Mouse (Mus musculus): Measurements from ENCODE around the gene Dnmt3a. TPM values are rescaled to one million over a fixed set of nuclear protein-coding genes. Genes with fewer than 3 reads are reported as not detected.

Dnmt3a gene
- polyA plus RNA-seq, 1 experiment from 2014 or later = 56.5 TPM

DNA sequence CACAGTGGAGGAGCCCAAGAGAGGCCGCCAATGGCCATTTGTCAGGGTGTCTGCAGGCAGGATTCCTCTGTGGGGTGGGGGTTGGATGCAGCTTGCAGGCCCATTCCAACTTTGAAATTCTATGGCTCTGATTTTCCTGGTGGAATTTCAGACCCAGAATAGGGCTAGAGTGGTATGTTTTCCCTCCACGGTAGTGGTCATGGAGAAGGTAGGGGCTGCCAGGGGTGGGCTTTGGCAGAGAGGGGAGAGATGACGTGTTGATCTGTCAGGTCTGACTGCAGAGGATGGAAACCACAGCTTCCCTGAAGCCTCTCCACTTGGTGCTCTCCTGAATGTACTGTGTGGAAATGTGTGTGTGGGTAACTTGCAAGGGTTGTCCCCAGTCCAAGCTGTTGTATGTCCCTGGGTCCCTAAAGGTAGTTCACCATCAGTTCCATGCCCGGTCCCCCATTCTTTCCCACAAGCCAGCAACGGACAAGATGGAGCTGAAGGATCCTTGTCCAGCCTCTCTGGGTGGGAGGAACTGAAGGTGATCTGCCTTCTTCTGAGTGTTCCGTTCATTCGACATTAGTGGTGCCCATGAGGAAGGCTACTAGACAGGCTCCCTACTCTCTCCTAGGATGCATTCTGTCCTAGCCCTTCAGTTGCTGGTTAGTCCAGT, 3.8 kb downstream of the Dnmt3a start:
- Histone ChIP-seq H3K27ac (ENCODE audit: low read depth, low read length) (no peak overlapping the region), H3K4me2 (no peak overlapping the region)

DNA sequence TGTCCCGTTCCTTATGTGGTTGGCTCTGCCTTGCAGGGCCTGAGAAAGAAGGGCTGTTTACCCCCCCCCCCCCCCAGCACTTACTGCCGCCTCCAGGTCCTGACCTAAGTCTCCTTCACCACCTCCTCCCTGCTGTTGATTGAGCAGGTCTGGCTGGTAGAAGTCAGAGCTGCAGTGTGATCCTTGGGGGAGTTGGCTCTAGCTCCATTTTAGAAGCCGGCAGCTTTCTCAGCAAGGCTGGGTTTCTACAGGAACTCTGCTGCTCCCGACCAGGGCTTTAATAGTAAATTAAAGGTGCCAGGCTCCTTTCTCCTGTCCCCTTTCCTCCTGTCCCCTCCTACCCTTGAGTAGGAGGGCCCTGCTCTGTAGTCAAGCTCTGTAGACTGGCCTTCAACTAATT, 4.6 kb downstream of the Dnmt3a start:
- H3K4me1 ChIP-seq (ENCODE audit: control insufficient read depth, insufficient read depth, low read length) = peaks cover 17% of the 10 kb centered on the region
- no peak overlapping the region for H3K4me2 ChIP-seq
- H3K9ac ChIP-seq (ENCODE audit: low read length) = no peak overlapping the region
- no peak overlapping the region for H3K4me3 ChIP-seq (ENCODE audit: low read depth, low read length)
- ATAC-seq (ENCODE audit: low FRiP score) (no peak), DNase-seq (ENCODE audit: low spot score, missing footprints) (no peak)
- H3K27ac ChIP-seq (ENCODE audit: low read depth, low read length) = no peak overlapping the region
- no peaks in the 10 kb centered on the region for H3K9me3 ChIP-seq (ENCODE audit: control insufficient read depth, low read length)
- H3K36me3 ChIP-seq (ENCODE audit: control insufficient read depth, insufficient read depth, low read length) = no peaks in the 10 kb centered on the region
- no peaks in the 10 kb centered on the region for H3K27me3 ChIP-seq (ENCODE audit: control insufficient read depth, insufficient read depth, low read length)
- 49% methylated on average over 3 of the region's 4 CpGs for WGBS

More for the DNA sequence above, 3.8 kb downstream of the Dnmt3a start:
- H3K9ac ChIP-seq (ENCODE audit: low read length) = no peak overlapping the region
- H3K4me3 ChIP-seq (ENCODE audit: low read depth, low read length) = no peak overlapping the region
- H3K27me3 ChIP-seq (ENCODE audit: control insufficient read depth, insufficient read depth, low read length) = no peaks in the 10 kb centered on the region
- WGBS = 80% methylated on average over 7 of the region's 7 CpGs
- H3K9me3 ChIP-seq (ENCODE audit: control insufficient read depth, low read length) = no peaks in the 10 kb centered on the region
- no peaks in the 10 kb centered on the region for H3K36me3 ChIP-seq (ENCODE audit: control insufficient read depth, insufficient read depth, low read length)
- H3K4me1 ChIP-seq (ENCODE audit: control insufficient read depth, insufficient read depth, low read length) = peaks cover 17% of the 10 kb centered on the region
- ATAC-seq (ENCODE audit: low FRiP score) (no peak), DNase-seq (ENCODE audit: low spot score, missing footprints) (no peak)

DNA sequence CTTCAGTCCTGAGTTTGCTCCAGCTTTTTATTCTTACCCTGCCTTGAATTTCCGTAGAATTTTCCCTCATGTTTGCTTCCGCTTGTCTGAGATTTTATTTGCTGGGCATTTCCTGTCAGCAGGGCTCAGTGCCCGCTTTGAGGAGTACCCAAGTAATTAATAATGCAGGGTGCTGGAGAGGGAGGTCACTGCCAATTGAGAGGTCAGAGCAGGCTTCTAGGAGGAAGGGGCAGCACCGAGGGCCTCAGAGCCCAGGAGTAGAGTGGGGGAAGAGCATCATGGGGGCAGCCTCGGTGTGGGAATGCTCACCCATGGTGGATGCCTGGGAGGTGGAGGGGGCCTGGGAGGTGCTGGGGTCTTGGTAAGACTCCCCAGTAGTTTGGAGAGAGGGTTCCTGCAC, 5.8 kb downstream of the Dnmt3a start:
- H3K27me3 ChIP-seq (ENCODE audit: control insufficient read depth, insufficient read depth, low read length) = no peaks in the 10 kb centered on the region
- no peak overlapping the region for H3K27ac ChIP-seq (ENCODE audit: low read depth, low read length)
- H3K9me3 ChIP-seq (ENCODE audit: control insufficient read depth, low read length) = no peaks in the 10 kb centered on the region
- no peaks in the 10 kb centered on the region for H3K36me3 ChIP-seq (ENCODE audit: control insufficient read depth, insufficient read depth, low read length)
- no peak overlapping the region for H3K4me2 ChIP-seq
- 46% methylated on average over 5 of the region's 5 CpGs for WGBS
- no peak overlapping the region for H3K9ac ChIP-seq (ENCODE audit: low read length)
- DNase-seq (ENCODE audit: low spot score, missing footprints) (peak; percentile 85), ATAC-seq (ENCODE audit: low FRiP score) (no peak)
- H3K4me1 ChIP-seq (ENCODE audit: control insufficient read depth, insufficient read depth, low read length) = peaks cover 14% of the 10 kb centered on the region
- H3K4me3 ChIP-seq (ENCODE audit: low read depth, low read length) = no peak overlapping the region

DNA sequence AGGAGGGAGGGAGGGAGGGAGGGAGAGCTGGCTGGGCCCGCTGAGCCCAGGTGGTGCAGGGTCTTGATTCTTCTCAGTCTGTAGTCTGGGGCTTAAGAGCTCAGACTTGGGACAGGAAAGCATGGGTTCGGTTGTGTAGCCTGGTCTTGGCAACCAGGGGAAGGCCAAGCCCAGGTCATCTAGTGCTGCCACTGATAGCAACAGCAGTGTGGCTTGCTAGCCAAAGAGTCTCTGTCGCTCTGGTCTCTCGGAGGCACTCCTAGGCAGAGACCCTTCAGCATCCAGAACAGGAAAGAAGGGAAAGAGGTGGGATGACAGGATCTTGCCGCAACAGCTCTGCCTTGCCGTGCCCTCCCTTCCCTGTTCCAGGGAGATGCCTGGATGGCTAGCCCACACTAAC, 6.4 kb downstream of the Dnmt3a start:
- Histone ChIP-seq H3K36me3 (ENCODE audit: control insufficient read depth, insufficient read depth, low read length) (no peaks in the 10 kb centered on the region), H3K9me3 (ENCODE audit: control insufficient read depth, low read length) (no peaks in the 10 kb centered on the region), H3K4me3 (ENCODE audit: low read depth, low read length) (no peak overlapping the region), H3K27ac (ENCODE audit: low read depth, low read length) (no peak overlapping the region), H3K4me2 (no peak overlapping the region), H3K9ac (ENCODE audit: low read length) (no peak overlapping the region), H3K4me1 (ENCODE audit: control insufficient read depth, insufficient read depth, low read length) (peaks cover 14% of the 10 kb centered on the region), H3K27me3 (ENCODE audit: control insufficient read depth, insufficient read depth, low read length) (no peaks in the 10 kb centered on the region)
- ATAC-seq (ENCODE audit: low FRiP score) (no peak), DNase-seq (ENCODE audit: low spot score, missing footprints) (no peak)
- 52% methylated on average over 6 of the region's 6 CpGs for WGBS

DNA sequence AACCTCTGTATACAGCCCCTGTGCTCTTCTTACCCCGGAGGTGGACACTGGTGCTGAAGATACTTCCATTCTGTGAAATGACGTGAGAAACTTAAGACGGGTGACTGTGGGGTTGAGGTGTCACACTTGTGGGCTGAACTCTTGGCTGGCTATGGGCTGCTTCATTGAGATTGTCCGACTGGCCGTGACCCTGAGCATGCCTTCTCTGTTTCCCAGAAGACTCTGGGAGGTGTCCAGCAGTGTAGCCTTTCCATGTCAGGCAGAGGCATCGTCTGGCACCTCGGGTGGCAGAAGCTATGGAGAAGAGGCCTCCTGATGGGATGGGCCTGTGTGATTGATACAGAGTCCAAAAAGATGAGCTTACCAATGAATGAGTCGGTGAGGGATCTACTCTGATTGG, 7.3 kb downstream of the Dnmt3a start:
- Histone ChIP-seq H3K9ac (ENCODE audit: low read length) (no peak overlapping the region), H3K4me3 (ENCODE audit: low read depth, low read length) (no peak overlapping the region), H3K4me2 (no peak overlapping the region), H3K36me3 (ENCODE audit: control insufficient read depth, insufficient read depth, low read length) (no peaks in the 10 kb centered on the region), H3K27ac (ENCODE audit: low read depth, low read length) (no peak overlapping the region), H3K4me1 (ENCODE audit: control insufficient read depth, insufficient read depth, low read length) (peaks cover 9% of the 10 kb centered on the region), H3K27me3 (ENCODE audit: control insufficient read depth, insufficient read depth, low read length) (no peaks in the 10 kb centered on the region), H3K9me3 (ENCODE audit: control insufficient read depth, low read length) (no peaks in the 10 kb centered on the region)
- ATAC-seq (ENCODE audit: low FRiP score) (no peak), DNase-seq (ENCODE audit: low spot score, missing footprints) (no peak)
- whole genome bisulfite sequencing = 84% methylated on average over 8 of the region's 8 CpGs

DNA sequence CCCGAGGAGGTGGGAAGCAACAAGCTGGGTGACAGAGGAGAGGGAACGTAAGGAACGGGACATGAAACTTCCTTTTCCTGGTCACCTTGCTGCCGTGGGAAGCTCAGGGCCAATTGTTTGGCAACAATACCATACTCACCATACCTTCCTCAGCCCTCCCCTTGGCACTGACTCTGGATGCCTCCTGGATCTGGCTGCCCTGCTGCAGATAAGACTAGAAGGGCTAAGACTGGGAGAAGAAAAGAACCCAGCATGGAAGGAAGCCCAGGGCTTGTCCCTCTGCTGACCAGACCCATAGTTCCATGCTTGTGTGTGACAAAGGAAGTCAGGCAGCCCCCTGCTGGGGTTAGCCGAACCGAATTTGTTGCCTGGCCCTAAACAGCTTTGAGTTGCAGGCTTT, 9.6 kb downstream of the Dnmt3a start:
- Histone ChIP-seq H3K4me2 (no peak overlapping the region), H3K36me3 (ENCODE audit: control insufficient read depth, insufficient read depth, low read length) (no peaks in the 10 kb centered on the region), H3K27me3 (ENCODE audit: control insufficient read depth, insufficient read depth, low read length) (no peaks in the 10 kb centered on the region), H3K4me3 (ENCODE audit: low read depth, low read length) (no peak overlapping the region), H3K9ac (ENCODE audit: low read length) (no peak overlapping the region), H3K4me1 (ENCODE audit: control insufficient read depth, insufficient read depth, low read length) (peaks cover 5% of the 10 kb centered on the region), H3K9me3 (ENCODE audit: control insufficient read depth, low read length) (no peaks in the 10 kb centered on the region), H3K27ac (ENCODE audit: low read depth, low read length) (no peak overlapping the region)
- no peak for DNase-seq (ENCODE audit: low spot score, missing footprints)
- WGBS = 40% methylated on average over 6 of the region's 6 CpGs
- ATAC-seq (ENCODE audit: low FRiP score) = no peak

DNA sequence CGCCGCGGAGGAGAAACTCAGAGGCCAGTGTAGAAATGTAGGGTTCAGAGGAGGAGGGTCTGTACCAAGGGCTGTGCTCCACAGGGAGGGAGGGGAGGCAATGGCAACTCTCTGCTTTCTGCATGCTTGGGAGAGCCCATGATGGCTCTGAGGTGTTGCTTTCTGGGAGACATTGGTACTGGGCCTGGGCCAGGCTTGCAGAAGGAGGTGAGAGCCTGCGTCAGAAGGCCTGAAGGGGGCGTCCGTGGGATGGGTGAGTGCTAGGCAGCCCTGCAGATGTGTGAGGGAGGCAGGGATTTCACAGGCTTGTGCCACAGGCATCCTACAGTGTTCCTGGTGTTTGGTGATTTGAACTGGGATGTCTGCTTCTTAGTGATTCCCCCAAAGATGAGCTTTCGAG, 11.2 kb downstream of the Dnmt3a start:
- 46% methylated on average over 7 of the region's 7 CpGs for WGBS
- Histone ChIP-seq H3K9me3 (ENCODE audit: control insufficient read depth, low read length) (no peaks in the 10 kb centered on the region), H3K4me2 (no peak overlapping the region), H3K36me3 (ENCODE audit: control insufficient read depth, insufficient read depth, low read length) (no peaks in the 10 kb centered on the region), H3K27ac (ENCODE audit: low read depth, low read length) (no peak overlapping the region), H3K4me3 (ENCODE audit: low read depth, low read length) (no peak overlapping the region), H3K27me3 (ENCODE audit: control insufficient read depth, insufficient read depth, low read length) (no peaks in the 10 kb centered on the region), H3K4me1 (ENCODE audit: control insufficient read depth, insufficient read depth, low read length) (peaks cover 5% of the 10 kb centered on the region), H3K9ac (ENCODE audit: low read length) (no peak overlapping the region)
- no peak for DNase-seq (ENCODE audit: low spot score, missing footprints)
- ATAC-seq (ENCODE audit: low FRiP score) = no peak

DNA sequence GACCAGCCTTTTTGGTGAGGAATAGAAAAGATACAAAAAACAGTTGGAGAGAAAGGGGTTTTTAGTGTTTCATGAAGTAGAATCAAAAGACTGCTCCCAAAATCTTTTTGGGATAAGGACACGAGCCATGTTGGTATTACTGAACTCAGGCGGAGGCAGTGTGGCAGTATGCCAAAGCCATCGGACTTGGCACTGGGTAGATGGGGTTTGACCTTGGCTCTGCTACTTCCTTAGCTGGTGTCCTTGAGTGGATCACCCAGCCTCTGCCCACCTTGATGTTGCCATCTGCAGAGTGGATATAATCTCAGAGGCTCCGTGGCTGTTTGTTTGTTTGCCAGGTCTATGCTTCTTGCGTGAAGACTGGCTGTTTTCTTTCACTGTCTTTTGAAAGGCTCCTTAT, 11.8 kb downstream of the Dnmt3a start:
- Histone ChIP-seq H3K27ac (ENCODE audit: low read depth, low read length) (no peak overlapping the region), H3K4me1 (ENCODE audit: control insufficient read depth, insufficient read depth, low read length) (peaks cover 3% of the 10 kb centered on the region), H3K36me3 (ENCODE audit: control insufficient read depth, insufficient read depth, low read length) (no peaks in the 10 kb centered on the region), H3K27me3 (ENCODE audit: control insufficient read depth, insufficient read depth, low read length) (no peaks in the 10 kb centered on the region), H3K4me2 (no peak overlapping the region), H3K9me3 (ENCODE audit: control insufficient read depth, low read length) (no peaks in the 10 kb centered on the region), H3K4me3 (ENCODE audit: low read depth, low read length) (no peak overlapping the region), H3K9ac (ENCODE audit: low read length) (no peak overlapping the region)
- WGBS = 92% methylated on average over 5 of the region's 5 CpGs
- ATAC-seq (ENCODE audit: low FRiP score) = no peak
- no peak for DNase-seq (ENCODE audit: low spot score, missing footprints)

DNA sequence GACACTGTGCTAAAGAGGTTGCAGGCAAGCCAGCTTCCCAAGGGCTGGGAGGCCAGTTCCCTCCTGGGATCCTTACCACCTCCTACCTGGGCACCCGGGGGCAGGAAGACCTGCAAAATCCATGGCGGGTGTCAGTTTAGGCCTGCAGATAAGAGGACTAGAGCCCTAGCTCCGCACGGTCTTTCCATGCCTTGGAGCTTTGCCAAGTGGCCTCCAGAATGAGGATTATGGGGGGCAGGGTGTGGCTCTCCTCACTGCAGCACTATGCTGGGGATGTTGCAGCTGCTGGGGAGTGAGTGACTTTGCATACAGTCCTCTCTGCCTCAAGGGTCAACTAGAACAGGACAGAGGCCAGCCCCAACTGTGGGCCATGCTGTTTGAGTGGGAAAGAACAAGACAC, 14.1 kb downstream of the Dnmt3a start:
- H3K27ac ChIP-seq (ENCODE audit: low read depth, low read length) = no peak overlapping the region
- no peaks in the 10 kb centered on the region for H3K9me3 ChIP-seq (ENCODE audit: control insufficient read depth, low read length)
- H3K27me3 ChIP-seq (ENCODE audit: control insufficient read depth, insufficient read depth, low read length) = no peaks in the 10 kb centered on the region
- DNase-seq (ENCODE audit: low spot score, missing footprints) (no peak), ATAC-seq (ENCODE audit: low FRiP score) (no peak)
- WGBS = 76% methylated on average over 4 of the region's 4 CpGs
- H3K4me2 ChIP-seq = no peak overlapping the region
- H3K9ac ChIP-seq (ENCODE audit: low read length) = no peak overlapping the region
- peaks cover 8% of the 10 kb centered on the region for H3K4me1 ChIP-seq (ENCODE audit: control insufficient read depth, insufficient read depth, low read length)
- no peak overlapping the region for H3K4me3 ChIP-seq (ENCODE audit: low read depth, low read length)
- no peaks in the 10 kb centered on the region for H3K36me3 ChIP-seq (ENCODE audit: control insufficient read depth, insufficient read depth, low read length)

Data from midbrain, embryonic 11.5 days (tissue).